Mouse (Mus musculus) granulocyte monocyte progenitor cell, adult 5-6 weeks (primary cell): ENCODE measurements around the gene BC034090. TPM values are rescaled to one million over a fixed set of nuclear protein-coding genes. Genes with fewer than 3 reads are reported as not detected.
A peak's percentile ranks its signal among the peaks of the same experiment; 100 is the strongest.

Experiments
- ATAC-seq: replicated peaks from 2 replicates; pipeline ENCODE4 v1.8.0; 2016; ENCODE audit warnings: mild to moderate bottlenecking, moderate TSS enrichment, inconsistent platforms; ENCODE audit not compliant: poor library complexity, severe bottlenecking
- total RNA-seq, 2 experiments: library from RNA; stranded (forward) in 1 of 2; stranded (reverse) in 1 of 2; fragments of 200-712, 200-1000 nt in 1 of 2; fragments of >200 nt in 1 of 2; fragmentation: Nextera tagmentation in 1 of 2; gene quantifications; 2 replicates each; pipeline ENCODE4 v1.2.3; 2014 to 2017

The BC034090 gene
- total RNA-seq, 2 experiments from 2014 or later: 2.5 TPM; not detected in 1

- ATAC-seq: no peak
Measured at GRCm38 (mm10) chr1:155245516-155245915, 1.3 kb upstream of the BC034090 start.

GRCm38 (mm10) chr1:155244771-155245211 lies 547 bp upstream of the BC034090 start:
- ATAC-seq: 0 out of 2 replicates have a peak, but pooled peaks have one; percentile 23

GRCm38 (mm10) chr1:155242488-155242745 lies 1.8 kb downstream of the BC034090 start:
- ATAC-seq: no peak

GRCm38 (mm10) chr1:155241701-155242487 lies 2.4 kb downstream of the BC034090 start:
- ATAC-seq: no peak

DNA sequence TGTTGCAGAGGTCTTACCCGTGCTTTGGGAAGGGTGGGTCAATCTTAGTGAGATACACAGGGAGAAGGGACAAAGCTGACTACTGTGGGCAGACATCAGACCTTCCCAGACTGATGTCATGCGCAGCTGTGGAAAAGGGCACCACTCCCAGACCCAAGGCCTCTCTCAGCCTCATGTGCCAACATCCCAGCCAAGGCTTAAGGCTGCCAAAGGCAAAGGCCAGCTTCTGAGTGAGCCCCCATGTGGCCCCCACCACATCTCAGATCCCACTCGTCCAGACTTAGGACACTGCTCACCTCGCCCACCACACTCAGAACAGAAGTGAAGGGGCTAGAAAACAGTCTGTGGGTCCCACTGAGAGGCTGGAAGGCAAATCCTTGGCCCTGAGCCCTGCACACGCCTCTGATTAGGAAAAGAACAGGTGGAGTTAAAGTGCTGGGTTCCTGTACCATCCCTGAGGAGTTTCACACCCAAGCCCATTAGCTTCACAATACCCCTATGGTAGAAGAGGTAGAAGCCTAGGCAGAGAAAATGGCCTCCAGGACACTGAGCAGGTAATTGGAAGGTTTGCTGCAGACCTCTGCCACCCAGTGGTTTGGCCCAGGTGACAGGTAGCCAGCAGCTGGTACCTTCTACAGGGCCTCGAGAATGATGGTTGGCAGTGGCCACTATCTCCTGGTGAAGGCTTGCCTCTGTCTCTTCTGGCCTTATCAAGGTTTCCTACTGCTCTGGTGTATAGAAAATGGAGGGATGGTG lies 4.1 kb downstream of the BC034090 start:
- ATAC-seq: no peak

GRCm38 (mm10) chr1:155239169-155239568 lies 5.1 kb downstream of the BC034090 start:
- no peak for ATAC-seq

- no peak for ATAC-seq
Measured at GRCm38 (mm10) chr1:155238126-155238525, 6.1 kb downstream of the BC034090 start.

DNA sequence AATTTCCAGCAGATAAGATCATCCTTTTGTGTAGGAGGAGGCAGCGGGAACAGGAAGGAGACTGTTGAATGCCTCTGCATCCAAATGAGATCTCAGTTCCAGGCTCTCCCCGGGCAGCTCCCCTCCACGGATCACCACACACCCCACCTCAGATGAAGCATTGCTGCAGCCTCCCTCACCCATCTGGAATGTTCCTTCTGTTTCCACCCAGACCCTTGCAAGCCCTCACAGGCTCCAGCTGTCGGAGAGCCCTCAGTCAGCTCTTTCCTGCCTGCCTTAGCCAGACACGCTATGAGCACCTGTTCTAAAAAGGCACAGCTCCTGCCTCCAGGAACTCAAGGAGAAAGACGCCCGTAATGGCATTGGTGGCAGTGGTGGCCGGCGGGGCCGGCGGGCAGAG lies 6.9 kb downstream of the BC034090 start:
- no peak for ATAC-seq

DNA sequence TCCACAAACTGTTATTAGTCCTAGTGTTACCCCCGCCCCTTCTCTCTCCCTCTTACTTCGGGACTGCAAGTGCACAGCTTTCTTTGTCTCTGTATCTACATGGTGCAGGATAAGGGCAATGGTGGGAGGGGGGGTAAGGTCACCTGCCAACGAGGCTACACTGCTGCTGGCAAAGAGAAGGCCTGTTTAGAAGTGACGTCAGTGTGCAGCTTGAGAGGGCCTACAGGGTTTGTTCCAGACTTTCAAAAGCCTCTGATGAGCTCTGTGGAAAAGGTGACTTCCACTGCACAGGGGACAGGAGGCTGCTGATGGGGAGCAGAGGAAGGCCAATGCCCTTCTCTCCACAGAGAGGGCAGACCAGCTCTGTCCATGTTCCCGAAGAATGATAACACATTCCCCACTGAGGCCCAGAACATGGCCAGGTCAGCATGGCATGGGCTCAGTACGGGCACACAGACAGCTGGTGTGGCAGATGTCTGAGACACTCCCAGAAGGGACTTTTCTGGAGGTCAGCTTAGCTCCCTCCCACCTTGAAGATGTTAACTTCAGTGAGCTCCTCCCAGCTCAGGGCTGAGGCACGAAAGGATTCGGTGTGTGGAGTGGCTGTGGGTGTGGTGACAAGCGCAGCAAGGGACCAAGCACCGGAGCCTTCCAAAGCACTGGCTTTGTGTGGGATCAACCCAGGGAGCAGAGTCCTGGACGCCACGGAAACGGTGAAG lies 7.8 kb downstream of the BC034090 start:
- ATAC-seq: no peak

DNA sequence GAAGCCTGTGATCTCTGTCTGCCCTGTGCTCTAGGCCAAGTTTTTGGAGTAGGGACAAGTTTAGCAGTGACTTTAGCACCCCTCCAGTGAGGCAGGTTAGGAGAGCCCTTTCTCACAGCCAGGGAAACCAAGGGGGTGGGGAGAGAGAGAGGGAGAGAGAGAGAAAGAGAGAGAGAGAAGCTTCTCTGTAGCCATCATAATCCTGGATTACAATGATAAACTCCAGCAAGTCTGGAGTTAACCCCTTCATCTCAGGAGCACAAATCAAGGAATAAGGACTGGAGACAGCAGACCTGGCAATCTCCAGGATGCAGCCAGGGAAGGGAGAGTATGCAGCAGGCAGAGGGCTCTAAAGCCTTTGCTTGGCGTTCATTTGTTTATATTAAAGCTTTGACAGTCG lies 8.6 kb downstream of the BC034090 start:
- ATAC-seq: no peak

- ATAC-seq: peak; percentile 68
Measured at GRCm38 (mm10) chr1:155233931-155234607, 10.2 kb downstream of the BC034090 start.

DNA sequence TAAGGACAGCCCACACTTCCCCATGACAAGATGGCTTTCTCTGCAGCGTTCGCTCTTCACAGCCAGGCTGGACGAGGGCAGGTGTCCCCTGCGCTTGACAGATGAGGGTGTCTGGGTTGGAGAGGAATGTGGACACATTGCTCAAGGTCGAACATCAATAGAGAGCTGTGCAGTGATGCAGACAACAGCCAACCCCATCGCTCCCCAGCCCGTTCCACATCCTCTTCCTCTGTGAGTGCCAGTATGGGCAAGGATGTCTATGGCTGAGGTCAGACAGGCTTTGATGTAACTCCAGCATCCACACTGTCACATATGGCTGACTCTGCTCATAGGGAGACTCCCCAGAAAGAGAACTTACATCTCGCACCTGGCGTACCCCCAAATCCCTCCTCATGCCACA lies 10.9 kb downstream of the BC034090 start:
- peak; percentile 57 for ATAC-seq

- ATAC-seq: no peak
Measured at GRCm38 (mm10) chr1:155232786-155233185, 11.5 kb downstream of the BC034090 start.

DNA sequence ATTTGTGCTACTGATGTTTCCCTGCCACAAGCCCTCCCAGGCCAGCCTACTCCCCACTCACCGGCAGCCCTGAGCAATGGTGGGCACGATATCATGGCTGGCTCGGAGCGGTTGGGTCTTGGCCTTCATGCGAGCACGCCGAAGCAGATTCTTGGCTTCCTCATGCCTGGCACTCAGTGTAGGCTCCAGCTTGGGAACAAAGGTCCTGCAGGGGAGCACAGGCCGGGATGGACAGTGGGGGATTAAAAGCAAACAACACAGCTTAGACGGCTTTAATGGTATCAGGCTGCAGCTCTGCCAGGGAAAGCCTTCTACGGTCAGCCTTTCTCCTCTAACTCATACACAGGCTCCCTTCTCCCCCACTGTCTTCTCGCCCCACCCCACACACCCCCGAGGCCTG lies 11.9 kb downstream of the BC034090 start:
- ATAC-seq: no peak

DNA sequence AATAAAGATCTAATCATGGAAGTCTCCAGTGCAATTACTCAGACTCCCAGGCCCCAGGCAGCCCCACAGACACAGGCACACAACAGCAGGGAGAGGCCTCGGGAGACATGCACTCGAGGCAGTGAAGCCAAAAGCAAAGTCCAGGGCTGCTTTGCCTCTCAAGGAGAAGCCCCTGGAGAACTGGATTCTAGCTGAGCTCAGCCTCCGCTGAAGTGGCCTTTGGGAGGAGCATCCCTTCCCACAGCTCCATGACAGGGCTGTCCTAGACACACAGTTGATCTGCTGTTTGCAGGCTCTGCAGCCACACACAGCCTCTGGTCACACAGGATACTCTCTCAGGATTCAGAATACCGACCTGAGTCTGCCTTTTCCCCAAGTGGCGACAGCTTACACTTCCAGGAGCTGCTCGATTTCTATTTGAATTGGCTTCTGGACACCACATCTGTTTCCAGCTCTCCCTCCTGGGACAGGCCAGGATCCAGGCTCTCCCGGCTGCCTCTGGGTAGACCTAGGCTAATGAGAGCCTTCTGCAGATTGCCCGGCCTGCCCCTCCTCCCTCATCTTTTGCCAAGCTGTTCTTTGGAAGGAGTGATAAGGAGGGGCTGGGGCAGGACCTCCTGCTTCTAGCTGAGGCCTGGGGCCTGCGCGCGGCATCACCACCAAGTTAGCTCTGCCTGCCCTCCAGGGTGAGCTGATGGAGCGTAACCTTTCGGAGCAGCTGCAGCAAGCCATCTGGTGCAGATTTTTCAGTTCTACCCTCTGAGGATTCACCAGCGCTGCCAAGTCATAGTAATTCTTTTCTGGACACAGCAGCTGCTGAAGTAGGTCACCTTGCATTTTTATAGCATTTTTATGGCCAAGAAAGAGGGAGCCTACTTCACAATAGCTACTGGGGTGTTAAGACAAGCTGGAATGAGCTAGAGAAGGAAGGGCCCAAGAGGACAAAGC lies 14.5 kb downstream of the BC034090 start:
- ATAC-seq: no peak

- peak; percentile 68 for ATAC-seq
Measured at GRCm38 (mm10) chr1:155223849-155224554, 20.2 kb downstream of the BC034090 start.

DNA sequence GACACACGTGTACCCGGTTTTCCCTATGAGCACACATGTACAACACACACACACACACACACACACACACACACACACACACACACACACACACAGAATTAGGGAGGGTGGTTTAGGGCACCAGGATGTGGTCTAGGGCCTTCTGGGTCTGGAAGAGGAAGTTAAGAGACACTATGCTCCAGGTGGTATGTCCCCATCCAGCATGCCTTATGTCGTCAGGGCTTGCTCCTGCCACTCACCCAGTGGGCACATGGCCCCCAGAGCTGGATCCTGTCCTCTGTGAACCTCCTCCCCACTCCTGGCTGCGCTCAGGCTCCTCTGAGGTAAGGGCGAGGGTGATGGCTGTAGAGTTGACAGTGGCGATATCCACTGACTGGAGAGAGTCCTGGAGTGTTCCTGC lies 21.2 kb downstream of the BC034090 start:
- peak; percentile 87 for ATAC-seq

DNA sequence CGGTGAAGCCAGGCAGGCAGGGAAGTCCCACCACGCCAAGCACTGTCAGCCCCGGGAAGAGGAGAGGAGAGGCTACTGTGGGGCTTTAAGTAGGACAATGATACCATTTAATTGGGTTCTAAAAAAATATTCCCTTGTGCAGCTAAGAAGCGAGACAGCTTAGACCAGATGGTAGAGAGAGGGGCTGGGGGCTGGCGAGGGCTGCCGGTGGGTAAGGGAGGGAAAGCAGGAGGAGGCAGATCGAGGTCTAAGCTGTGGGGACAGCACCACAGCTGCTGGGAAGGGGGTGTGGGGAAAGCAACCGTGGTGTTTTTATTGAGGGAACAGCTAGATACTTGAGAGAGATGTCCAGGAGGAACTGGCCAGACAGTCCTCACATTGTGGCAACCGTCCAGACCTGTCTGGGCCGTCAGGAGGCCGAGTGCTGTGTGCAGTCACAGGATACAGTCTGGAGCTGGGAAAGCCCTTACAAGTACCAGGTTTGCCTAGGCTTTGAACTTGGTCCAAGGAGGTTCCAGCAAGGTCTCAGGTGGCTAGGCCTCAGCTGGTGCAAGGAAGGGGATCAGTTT lies 22.1 kb downstream of the BC034090 start:
- ATAC-seq: no peak

DNA sequence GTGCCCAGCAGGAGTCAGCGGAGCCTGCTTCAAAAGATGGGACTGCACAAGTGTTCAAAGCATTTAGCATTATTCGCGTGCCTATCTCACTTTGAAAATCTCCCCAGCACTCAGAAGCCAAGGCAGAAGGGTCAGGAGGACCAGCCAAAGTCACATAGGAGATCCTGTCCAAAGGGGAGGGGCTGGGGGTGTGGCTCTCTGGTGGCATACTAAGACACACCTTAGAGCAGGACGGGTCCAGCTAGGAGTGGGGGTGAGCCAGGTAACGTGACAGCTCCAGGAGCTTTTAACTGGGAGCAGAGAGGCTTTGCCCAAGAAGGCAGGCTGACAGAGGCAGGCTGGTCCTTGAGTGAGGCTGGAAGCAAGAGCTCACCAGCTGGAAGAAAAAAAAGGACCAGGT lies 25.3 kb downstream of the BC034090 start:
- ATAC-seq: no peak
